9 mouse cellular contexts compared by ENCODE assay signal in genomic region chr9:122922936-122923381, GRCm38 (mm10). TPM values are rescaled to one million over a fixed set of nuclear protein-coding genes. Genes with fewer than 3 reads are reported as not detected.
A peak's percentile ranks its signal among the peaks of the same experiment; 100 is the strongest.
DNase-seq lines count a peak whose midpoint lies in the region; ATAC-seq and TF ChIP-seq lines count a peak whose summit lies in the region.
"Had no signal": no experiment of that assay in that cellular context is flagged by ENCODE, and none has a peak within 500 bp of the region (broad histone marks: within the 10 kb centered on the region; RNA-seq: fewer than 3 reads in every experiment).

Zfp105 (plus strand) TSS chr9:122923072.

- H3K4me3 ChIP-seq in left cerebral cortex, adult 2 months = peak within 1 kb of the TSS; percentile 71

- H3K27ac ChIP-seq in left cerebral cortex, adult 2 months = peak within 1 kb of the TSS; percentile 71
- H3K27ac ChIP-seq: macrophage had no signal

- peak; percentile 63 to 74 for DNase-seq in adrenal gland, postnatal 36 days
- peak; percentile 95 for DNase-seq in embryo, embryonic 11 days
- DNase-seq in gastrocnemius, postnatal 25 days = peak; percentile 49
- DNase-seq in induced T-regulatory cell, adult 2 months (ENCODE audit: low read depth) = peak; percentile 2
- peak; percentile 58 to 59 for DNase-seq in left cerebral cortex, adult 2 months (ENCODE audit: extremely low spot score in 1 of 2, low spot score in 2 of 2)
- DNase-seq in lung, postnatal 36 days = peak; percentile 70
- peak; percentile 70 for DNase-seq in right cerebral cortex, adult 18-20 months

- TF ChIP-seq CTCF in left cerebral cortex, adult 2 months (IDR thresholded peaks at IDR 0.05) = no peak; the same call in 1 of the 2 replicates

- no peak for ATAC-seq in erythroid progenitor cell, adult 5-6 weeks (replicated peaks; ENCODE audit: low FRiP score, poor library complexity, severe bottlenecking)

- intact Hi-C loops in left cerebral cortex, adult 2 months (cut with DNase I) = loop anchor here (1.0 to 2.0 kb wide), 2 partner anchors 28 to 57 kb away; partner anchors contain the start of genes 1110059G10Rik, Kif15 and Zfp445

RNA-seq across cellular contexts. Expression of gene Zfp105, which starts in this region (rescaled TPM):
- 1 to 10 TPM; 4.5 to 5.4 TPM for total RNA-seq in adrenal gland, postnatal 36 days (2021)
- total RNA-seq in gastrocnemius, postnatal 25 days (2021) = 1 to 10 TPM; 1.4 to 1.8 TPM
- total RNA-seq in left cerebral cortex, adult 2 months (2021) = 1 to 10 TPM; 7.9 to 8.3 TPM
- total RNA-seq in erythroid progenitor cell, adult 5-6 weeks (2015; ENCODE audit: low replicate concordance) = not detected in 2 replicates
- total RNA-seq in erythroid progenitor cell, adult 5-6 weeks (2017; ENCODE audit: low replicate concordance) = 3.1 TPM in 1 of 2 replicates, not detected in the other

Comparison
In these comparisons a context has a peak if more than half of its experiments do, and no peak if none do; other contexts are left out.
1. DNase-seq: peak in every context shown above with its lines; median percentile 95 in embryo, embryonic 11 days; 70 in lung, postnatal 36 days; 70 in right cerebral cortex, adult 18-20 months; 68 in adrenal gland, postnatal 36 days; 58 in left cerebral cortex, adult 2 months; 49 in gastrocnemius, postnatal 25 days; 2 in induced T-regulatory cell, adult 2 months.